8 mouse cellular contexts compared by ENCODE assay signal in genomic region chr13:64373695-64374094, GRCm38 (mm10). TPM values are rescaled to one million over a fixed set of nuclear protein-coding genes. Genes with fewer than 3 reads are reported as not detected.
DNase-seq lines count a peak whose midpoint lies in the region; ATAC-seq lines count a peak whose summit lies in the region.

No protein-coding gene starts in this region.

- H3K4me1 ChIP-seq in forebrain, embryonic 12.5 days: peaks cover 9% of the 10 kb centered on the region
- H3K4me1 ChIP-seq in midbrain, embryonic 13.5 days (replicated peaks): peaks cover 10% of the 10 kb centered on the region

- DNase-seq in layer of hippocampus, adult 9-10 months (ENCODE audit: low spot score): peak; percentile 44
- no peak for DNase-seq in layer of hippocampus, postnatal 25 days (ENCODE audit: extremely low spot score in 1 of 2, low spot score in 1 of 2)
- peak; percentile 73 for DNase-seq in Muller cell, postnatal 12 days (ENCODE audit: inconsistent ontology term)
- DNase-seq in adrenal gland, postnatal 36 days: peak; percentile 49 to 51
- DNase-seq in heart, postnatal 4 days: peak; percentile 31
- no peak for DNase-seq in testis, postnatal 10 days (ENCODE audit: low spot score)

- H3K4me3 ChIP-seq in forebrain, embryonic 12.5 days (replicated peaks): no peak overlapping the region
- no peak overlapping the region for H3K4me3 ChIP-seq in midbrain, embryonic 13.5 days (replicated peaks)

- ATAC-seq in forebrain, embryonic 12.5 days (ENCODE audit: low FRiP score): no peak
- no peak for ATAC-seq in midbrain, embryonic 13.5 days

- no peaks in the 10 kb centered on the region for H3K27me3 ChIP-seq in forebrain, embryonic 12.5 days
- no peaks in the 10 kb centered on the region for H3K27me3 ChIP-seq in midbrain, embryonic 13.5 days

- H3K9me3 ChIP-seq in forebrain, embryonic 12.5 days: no peaks in the 10 kb centered on the region
- no peaks in the 10 kb centered on the region for H3K9me3 ChIP-seq in midbrain, embryonic 13.5 days

- no peak overlapping the region for H3K4me2 ChIP-seq in forebrain, embryonic 12.5 days
- no peak overlapping the region for H3K4me2 ChIP-seq in midbrain, embryonic 13.5 days (replicated peaks)

- no peak overlapping the region for H3K9ac ChIP-seq in forebrain, embryonic 12.5 days
- H3K9ac ChIP-seq in midbrain, embryonic 13.5 days (replicated peaks): no peak overlapping the region

- 13% methylated on average over 1 of the region's 1 CpGs for WGBS in forebrain, embryonic 12.5 days
- WGBS in midbrain, embryonic 13.5 days: 34% methylated on average over 1 of the region's 1 CpGs

- H3K36me3 ChIP-seq in forebrain, embryonic 12.5 days (replicated peaks): no peaks in the 10 kb centered on the region
- no peaks in the 10 kb centered on the region for H3K36me3 ChIP-seq in midbrain, embryonic 13.5 days

- H3K27ac ChIP-seq in forebrain, embryonic 12.5 days: no peak overlapping the region
- H3K27ac ChIP-seq in midbrain, embryonic 13.5 days: no peak overlapping the region

RNA-seq across cellular contexts. Expression of gene Ctsl, which starts 3.0 kb away (rescaled TPM):
- total RNA-seq in layer of hippocampus, postnatal 25 days (2021): 100 to 1,000 TPM; 119 to 130 TPM
- 100 to 1,000 TPM; 206 to 799 TPM for total RNA-seq in adrenal gland, postnatal 36 days (2021)
- total RNA-seq in heart, postnatal 4 days (2021): 100 to 1,000 TPM; 206 to 217 TPM
- 79.9 and 81.7 TPM in 2 replicates for polyA plus RNA-seq in forebrain, embryonic 12.5 days (2016; fragmentation: Nextera tagmentation; extraction: Ambion mirVana)
- polyA plus RNA-seq in midbrain, embryonic 13.5 days (2015; fragmentation: Nextera tagmentation; extraction: Ambion mirVana): 104 TPM in 2 replicates

RNA-seq across cellular contexts. Expression of gene Cdk20, which starts 58.4 kb away (rescaled TPM):
- 10 to 100 TPM; 10.2 to 10.5 TPM for total RNA-seq in layer of hippocampus, postnatal 25 days (2021)
- 1 to 10 TPM; 2.0 to 5.4 TPM for total RNA-seq in adrenal gland, postnatal 36 days (2021)
- 1 to 10 TPM; 2.3 to 2.5 TPM for total RNA-seq in heart, postnatal 4 days (2021)
- 12.7 and 13.4 TPM in 2 replicates for polyA plus RNA-seq in forebrain, embryonic 12.5 days (2016; fragmentation: Nextera tagmentation; extraction: Ambion mirVana)
- 16.6 and 19.4 TPM in 2 replicates for polyA plus RNA-seq in midbrain, embryonic 13.5 days (2015; fragmentation: Nextera tagmentation; extraction: Ambion mirVana)

Comparison
In these comparisons a context has a peak if more than half of its experiments do, and no peak if none do; other contexts are left out.
1. DNase-seq: peak in layer of hippocampus, adult 9-10 months (single experiment), Muller cell, postnatal 12 days (single experiment), adrenal gland, postnatal 36 days (2 of 2) and heart, postnatal 4 days (single experiment); none in layer of hippocampus, postnatal 25 days (0 of 2) and testis, postnatal 10 days (single experiment).